Mouse (Mus musculus) gonadal fat pad, adult 2 months (tissue): ENCODE results near the gene Sema3e. TPM values are rescaled to one million over a fixed set of nuclear protein-coding genes. Genes with fewer than 3 reads are reported as not detected.

Experiments
- DNase-seq: peaks from one replicate; pipeline ENCODE4 v3.0.0-alpha.2; 2012; ENCODE audit warnings: low read depth
- polyA plus RNA-seq: library from polyadenylated mRNA; depleted of rRNA; stranded (reverse); fragments of >200 nt; gene quantifications from 2 replicates; pipeline ENCODE4 v1.2.3, GENCODE M21; 2012; rRNA removed

Sema3e gene
- polyA plus RNA-seq = 0.19 and 0.24 TPM in 2 replicates

GRCm38 (mm10) chr5:14025205-14026124 lies at the start of gene Sema3e:
TSS of gene Sema3e (plus strand) at chr5:14025276.
- no peak for DNase-seq

GRCm38 (mm10) chr5:13977576-13977975 lies 47.5 kb upstream of the Sema3e start:
- DNase-seq = no peak

DNA sequence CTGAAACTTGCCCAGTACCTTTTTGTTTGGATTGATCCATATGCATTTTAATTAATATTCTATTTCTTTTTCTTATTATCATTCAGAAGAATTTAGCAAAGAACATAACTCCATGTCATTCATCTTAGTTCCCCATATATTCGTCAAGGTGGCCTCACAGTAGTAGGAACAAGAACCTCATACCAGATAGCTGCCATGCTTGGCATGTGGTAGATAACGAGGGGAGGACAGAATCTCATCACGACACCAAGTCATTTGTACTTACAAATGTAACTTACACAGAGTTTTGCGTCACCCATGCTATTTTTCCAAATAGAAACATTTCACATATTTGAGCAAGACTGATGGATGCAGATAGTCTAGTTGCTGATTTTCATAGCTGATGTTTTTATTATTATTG lies 45.9 kb upstream of the Sema3e start:
- DNase-seq = no peak

DNA sequence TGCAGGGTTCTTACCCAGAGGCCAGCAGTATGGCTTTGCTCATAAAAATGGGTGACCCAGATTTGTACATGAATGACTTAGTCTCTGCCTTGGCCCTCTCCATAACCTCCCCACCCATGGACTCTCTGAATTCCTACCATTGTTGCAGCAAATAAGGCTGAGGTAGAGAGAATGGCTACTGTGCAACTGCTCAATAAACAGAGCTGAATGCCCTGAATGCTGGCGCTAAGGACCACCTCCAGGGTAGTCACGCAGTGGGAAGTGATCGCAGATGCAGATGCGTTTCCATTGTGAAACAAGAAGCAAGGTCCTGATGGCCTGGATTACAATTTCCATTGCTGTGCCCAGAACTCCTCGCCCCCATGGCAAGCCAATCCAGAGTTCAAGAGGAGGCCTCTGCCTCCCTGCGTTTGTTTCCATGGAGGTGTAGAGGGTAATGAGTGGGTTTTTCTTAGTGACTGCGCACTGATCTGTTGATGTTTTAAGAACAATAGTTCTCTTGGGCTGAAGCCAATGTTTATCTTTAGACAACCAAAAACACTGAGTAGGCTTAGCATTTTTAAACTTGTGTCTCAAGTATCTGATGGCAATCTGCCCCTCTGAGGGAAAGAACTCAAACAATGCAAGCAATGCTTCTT lies 42.5 kb upstream of the Sema3e start:
- no peak for DNase-seq

DNA sequence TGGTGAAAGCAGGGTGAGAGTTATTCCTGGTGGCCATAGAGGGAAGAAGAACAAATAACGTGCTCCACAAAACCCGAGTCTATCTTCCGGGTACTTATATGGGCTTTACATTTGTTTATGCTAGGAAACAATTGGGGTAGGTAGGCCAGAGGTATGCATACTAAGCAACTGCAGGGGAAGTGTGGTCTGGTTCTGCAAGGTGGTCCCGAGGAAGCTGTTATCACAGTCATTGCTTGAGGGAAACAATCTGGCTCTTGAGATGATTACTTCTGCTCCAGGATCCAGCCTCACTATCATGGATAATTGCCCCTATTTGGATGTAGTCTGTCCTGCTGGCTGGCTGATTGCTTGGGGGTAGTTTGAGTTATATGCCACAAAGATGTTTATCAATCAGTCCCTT lies 41.5 kb upstream of the Sema3e start:
- DNase-seq = no peak

- DNase-seq = no peak
Observed at GRCm38 (mm10) chr5:13985669-13986068, 39.4 kb upstream of the Sema3e start.

GRCm38 (mm10) chr5:13987123-13987522 lies 38.0 kb upstream of the Sema3e start:
- DNase-seq = no peak

DNA sequence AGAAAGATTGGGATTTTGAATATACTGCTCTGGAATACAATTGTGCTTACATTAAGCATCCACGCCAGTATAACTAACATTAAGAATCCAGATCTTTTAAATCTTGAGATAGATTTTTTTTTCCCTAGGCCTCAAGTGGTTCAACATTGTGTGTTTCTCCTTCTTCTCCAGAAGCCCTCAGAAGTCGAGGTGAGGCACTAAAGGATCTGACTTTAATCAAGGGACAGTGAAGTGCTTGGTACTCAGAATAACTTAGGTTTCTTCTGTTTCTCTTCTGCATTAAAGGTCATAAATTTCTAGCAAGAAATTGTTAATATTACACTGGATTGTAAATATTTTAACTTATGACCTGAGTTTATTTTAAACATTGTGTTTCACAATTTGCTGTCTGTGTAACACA lies 37.1 kb upstream of the Sema3e start:
- no peak for DNase-seq

- peak; percentile 99 for DNase-seq
Observed at GRCm38 (mm10) chr5:13992734-13993396, 32.2 kb upstream of the Sema3e start.

DNA sequence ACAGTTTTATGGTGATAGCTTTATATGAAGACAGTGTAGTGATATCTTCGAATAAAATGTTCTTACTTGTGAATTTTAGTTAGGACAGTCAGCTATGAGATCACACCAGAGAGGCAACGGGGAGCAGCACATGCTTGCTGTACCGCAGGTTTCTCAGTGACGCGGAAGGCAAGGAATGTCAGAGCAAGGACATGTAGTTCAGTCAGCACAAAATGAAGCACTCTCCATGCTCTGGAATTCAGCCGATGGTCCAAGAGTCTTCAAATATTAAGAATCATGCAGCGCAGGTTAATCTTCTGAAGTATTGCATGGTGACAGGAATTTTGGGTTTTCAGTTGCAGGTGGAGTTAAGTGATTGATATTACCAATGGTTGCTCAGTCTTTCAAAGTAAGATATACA lies 3.3 kb downstream of the Sema3e start:
- no peak for DNase-seq

GRCm38 (mm10) chr5:14030796-14031195 lies 5.7 kb downstream of the Sema3e start:
- no peak for DNase-seq

DNA sequence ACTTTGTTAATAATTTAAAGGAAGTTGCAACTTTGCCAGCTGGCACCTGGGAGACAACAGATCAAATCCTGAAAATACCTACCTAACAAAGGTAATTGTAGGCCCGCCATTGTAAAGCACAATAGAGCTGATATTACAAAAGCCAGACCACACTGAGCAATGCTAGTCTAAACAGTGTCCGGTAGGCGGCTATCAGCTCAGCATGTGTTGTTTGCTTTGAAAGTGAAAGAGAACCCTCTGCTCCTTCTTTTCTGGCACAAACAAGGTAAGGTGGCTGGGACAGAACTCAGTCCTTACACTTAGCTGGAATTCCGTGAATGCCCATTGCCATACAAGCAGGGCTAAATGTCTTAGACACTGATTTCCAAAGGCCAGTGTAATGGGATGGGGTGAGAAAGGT lies 7.0 kb downstream of the Sema3e start:
- no peak for DNase-seq

DNA sequence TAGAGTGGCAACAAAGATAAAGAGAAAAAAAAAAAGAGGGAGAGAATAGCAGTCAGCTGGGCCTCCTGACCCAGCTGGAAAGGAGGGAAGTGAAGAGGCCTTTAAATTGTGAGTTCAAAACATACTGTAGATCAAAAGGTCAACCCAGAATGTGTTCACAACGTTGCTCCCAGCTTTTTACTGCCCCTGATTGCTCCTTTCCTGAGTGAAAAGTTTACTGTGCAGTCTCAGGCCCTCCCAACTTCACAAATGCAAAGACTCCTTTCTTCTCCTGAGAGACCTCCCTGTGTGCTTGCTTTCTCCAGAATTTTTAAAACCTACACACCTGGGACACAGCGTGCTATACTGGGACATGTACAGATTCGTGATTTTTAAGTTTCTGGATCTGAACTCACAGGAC lies 8.2 kb downstream of the Sema3e start:
- DNase-seq = no peak

GRCm38 (mm10) chr5:14038813-14039496 lies 13.9 kb downstream of the Sema3e start:
- no peak for DNase-seq

GRCm38 (mm10) chr5:14040208-14040607 lies 15.1 kb downstream of the Sema3e start:
- DNase-seq = no peak

DNA sequence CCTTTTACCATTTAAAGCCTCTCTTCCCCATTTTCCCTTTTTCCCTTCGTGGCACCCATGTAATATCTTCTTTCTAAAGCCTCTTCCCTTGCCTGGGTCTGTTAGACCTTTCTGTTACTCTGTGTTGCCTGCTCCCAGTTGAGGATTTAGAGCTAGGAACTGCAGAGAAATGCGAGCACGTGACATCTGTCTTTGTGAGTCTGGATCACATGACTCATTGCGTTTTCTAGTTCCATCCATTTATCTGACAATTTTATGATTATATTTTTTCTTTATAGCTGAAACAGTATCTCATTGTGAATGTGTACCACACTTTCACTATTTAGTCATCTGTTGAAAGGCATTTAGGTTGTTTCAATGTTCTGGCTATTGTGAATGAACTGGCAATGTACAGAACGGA lies 18.0 kb downstream of the Sema3e start:
- DNase-seq = no peak

- no peak for DNase-seq
Observed at GRCm38 (mm10) chr5:14043983-14044382, 18.9 kb downstream of the Sema3e start.

DNA sequence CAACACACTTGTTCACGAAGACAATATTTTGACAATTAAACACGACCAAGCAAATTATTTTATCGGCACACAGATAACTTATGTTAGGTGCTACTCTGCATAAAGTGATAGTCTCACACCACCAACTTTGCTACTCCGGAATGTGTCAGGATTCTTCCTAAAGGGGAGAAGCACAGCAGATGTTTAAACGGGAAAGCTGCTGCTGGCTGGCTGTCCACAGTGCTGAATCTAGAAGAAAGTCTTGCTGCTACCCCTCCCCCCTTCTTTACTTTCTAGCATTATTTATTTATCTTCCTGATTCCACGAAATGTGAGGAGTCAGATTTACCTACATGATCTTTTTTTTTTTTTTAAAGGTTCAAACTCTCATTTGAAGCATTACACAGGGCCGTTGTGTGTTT lies 23.6 kb downstream of the Sema3e start:
- DNase-seq = no peak

GRCm38 (mm10) chr5:14054472-14054871 lies 29.4 kb downstream of the Sema3e start:
- DNase-seq = no peak

GRCm38 (mm10) chr5:14059895-14060553 lies 34.9 kb downstream of the Sema3e start:
- peak; percentile 72 for DNase-seq

DNA sequence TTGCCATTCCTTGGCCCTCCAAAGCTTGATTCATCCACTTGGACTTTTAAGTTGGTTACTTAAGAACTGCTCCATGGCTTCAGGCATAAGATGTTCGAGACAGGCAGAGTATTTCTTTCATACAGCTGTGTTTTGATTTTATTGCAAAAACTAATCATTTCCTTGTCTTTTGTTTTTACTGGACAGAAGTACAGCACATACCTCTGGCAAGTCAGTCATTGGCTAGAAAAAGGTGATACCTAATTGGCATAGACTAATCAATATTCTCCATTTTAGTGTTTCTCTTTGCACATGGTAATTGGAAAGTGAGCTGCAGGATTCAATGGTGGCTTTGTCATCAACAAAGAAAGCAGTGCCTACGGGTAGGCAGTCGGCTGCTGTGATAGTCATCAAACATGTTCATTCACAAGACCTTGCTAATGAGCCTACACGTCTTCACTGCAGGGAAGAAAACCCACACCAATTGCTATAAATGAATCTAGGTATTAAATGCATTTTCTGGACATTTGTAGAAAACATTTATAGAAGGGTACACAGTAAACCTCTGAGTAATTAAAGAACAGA lies 37.9 kb downstream of the Sema3e start:
- peak; percentile 91 for DNase-seq
